Mouse (Mus musculus): ENCODE measurements around the gene Sdk1.

Sdk1 gene

DNA sequence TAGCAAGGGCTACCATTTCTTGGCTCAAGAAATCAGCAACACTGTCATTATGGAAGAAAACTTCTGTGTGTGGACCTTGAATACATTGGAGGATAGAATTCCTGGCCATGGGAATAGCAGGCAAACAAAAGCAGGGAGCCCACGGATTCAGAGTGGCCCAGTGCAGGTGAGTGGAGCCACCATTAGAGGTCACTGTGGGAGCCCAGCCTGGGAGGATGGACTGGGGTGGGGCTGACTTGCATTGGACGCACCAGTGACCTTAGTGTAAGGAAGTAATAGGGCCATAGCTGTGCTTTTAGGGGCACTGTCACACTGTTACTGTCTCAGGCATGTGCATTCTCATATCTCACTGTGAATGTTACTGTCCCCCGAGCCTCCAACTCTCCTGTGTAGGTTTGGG is 1001.3 kb downstream of the Sdk1 start:
- no peak for DNase-seq (ENCODE audit: low spot score in 2 of 2)

- DNase-seq (ENCODE audit: low spot score in 2 of 2): no peak
Measured at GRCm38 (mm10) chr5:142243069-142243468, 1001.8 kb downstream of the Sdk1 start.

- no peak for DNase-seq (ENCODE audit: low spot score in 2 of 2)
Measured at GRCm38 (mm10) chr5:142256231-142256630, 1014.9 kb downstream of the Sdk1 start.

- no peak for DNase-seq (ENCODE audit: low spot score in 2 of 2)
Measured at GRCm38 (mm10) chr5:142258716-142259115, 1017.4 kb downstream of the Sdk1 start.

- no peak for DNase-seq (ENCODE audit: low spot score in 2 of 2)
Measured at GRCm38 (mm10) chr5:142262060-142262459, 1020.8 kb downstream of the Sdk1 start.
